Mouse (Mus musculus) left cerebral cortex, postnatal 14 days (tissue): ENCODE measurements around the gene Retreg1. TPM values are rescaled to one million over a fixed set of nuclear protein-coding genes. Genes with fewer than 3 reads are reported as not detected.
A peak's percentile ranks its signal among the peaks of the same experiment; 100 is the strongest.

Source experiments
- DNase-seq, 2 experiments: peaks; one replicate each; pipeline ENCODE4 v3.0.0; 2021 to 2022; ENCODE audit warnings: low spot score in 2 of 2, mixed read lengths in 1 of 2
- intact Hi-C: fragments of 180-260 bp; cut with DNase I; formaldehyde crosslinking; loops from one replicate; pipeline ENCODE4 v1.15.1; 2025
- total RNA-seq, 2 experiments: library from RNA; stranded (reverse); gene quantifications; 2 replicates each; pipeline ENCODE4 v1.2.3; 2021

Gene Retreg1
- total RNA-seq, 2 experiments from 2014 or later, result 35.0 to 39.9 TPM

- DNase-seq, result no peak
- intact Hi-C loops, result no loop called here
Measured at GRCm38 (mm10) chr15:25910495-25910865, 67.5 kb downstream of the Retreg1 start.

- no peak for DNase-seq
- intact Hi-C loops, result no loop called here
Measured at GRCm38 (mm10) chr15:25910924-25911323, 67.9 kb downstream of the Retreg1 start.

- intact Hi-C loops, result no loop called here
- no peak for DNase-seq
Measured at GRCm38 (mm10) chr15:25912911-25913310, 69.9 kb downstream of the Retreg1 start.

- no peak for DNase-seq
- intact Hi-C loops, result no loop called here
Measured at GRCm38 (mm10) chr15:25913659-25914058, 70.7 kb downstream of the Retreg1 start.

GRCm38 (mm10) chr15:25914160-25914559 is 71.2 kb downstream of the Retreg1 start:
- DNase-seq, result no peak
- intact Hi-C loops, result no loop called here

GRCm38 (mm10) chr15:25915013-25915412 is 72.0 kb downstream of the Retreg1 start:
- DNase-seq, result no peak
- intact Hi-C loops, result no loop called here

GRCm38 (mm10) chr15:25915574-25916205 is 72.7 kb downstream of the Retreg1 start:
- intact Hi-C loops, result no loop called here

GRCm38 (mm10) chr15:25916252-25916651 is 73.3 kb downstream of the Retreg1 start:
- intact Hi-C loops, result no loop called here
- DNase-seq, result no peak

More at GRCm38 (mm10) chr15:25915574-25916205, 72.7 kb downstream of the Retreg1 start:
- DNase-seq, result no peak

- DNase-seq, result no peak
- intact Hi-C loops, result no loop called here
Measured at GRCm38 (mm10) chr15:25918641-25919040, 75.7 kb downstream of the Retreg1 start.

GRCm38 (mm10) chr15:25919995-25920394 is 77.0 kb downstream of the Retreg1 start:
- intact Hi-C loops, result no loop called here
- no peak for DNase-seq

- DNase-seq, result no peak
- intact Hi-C loops, result no loop called here
Measured at GRCm38 (mm10) chr15:25920886-25921285, 77.9 kb downstream of the Retreg1 start.

- DNase-seq, result no peak
- intact Hi-C loops, result no loop called here
Measured at GRCm38 (mm10) chr15:25922007-25922406, 79.0 kb downstream of the Retreg1 start.

- intact Hi-C loops, result no loop called here
- no peak for DNase-seq
Measured at GRCm38 (mm10) chr15:25923916-25924315, 80.9 kb downstream of the Retreg1 start.

- peak; percentile 48 to 83 for DNase-seq
- intact Hi-C loops, result no loop called here
Measured at GRCm38 (mm10) chr15:25926171-25926570, 83.2 kb downstream of the Retreg1 start.

GRCm38 (mm10) chr15:25927106-25927505 is 84.1 kb downstream of the Retreg1 start:
- intact Hi-C loops, result no loop called here
- no peak for DNase-seq

GRCm38 (mm10) chr15:25928001-25928400 is 85.0 kb downstream of the Retreg1 start:
- intact Hi-C loops, result no loop called here
- no peak for DNase-seq

- no peak for DNase-seq
- intact Hi-C loops, result no loop called here
Measured at GRCm38 (mm10) chr15:25928831-25929230, 85.9 kb downstream of the Retreg1 start.

GRCm38 (mm10) chr15:25929518-25929917 is 86.5 kb downstream of the Retreg1 start:
- DNase-seq, result no peak
- intact Hi-C loops, result no loop called here

- intact Hi-C loops, result no loop called here
- peak; percentile 38 to 46 for DNase-seq
Measured at GRCm38 (mm10) chr15:25929936-25930335, 87.0 kb downstream of the Retreg1 start.

GRCm38 (mm10) chr15:25930657-25931056 is 87.7 kb downstream of the Retreg1 start:
- no peak for DNase-seq
- intact Hi-C loops, result no loop called here

- no peak for DNase-seq
- intact Hi-C loops, result no loop called here
Measured at GRCm38 (mm10) chr15:25932497-25932896, 89.5 kb downstream of the Retreg1 start.
